Mouse (Mus musculus) liver, postnatal 0 days (tissue): Measurements from ENCODE around the gene Haus4. TPM values are rescaled to one million over a fixed set of nuclear protein-coding genes. Genes with fewer than 3 reads are reported as not detected.

Experiments
- ATAC-seq: fragments of 200-750 bp; cut with Nextera tagmentation; 2 replicates; pipeline ENCODE4 v1.8.0; 2017; ENCODE audit warnings: mild to moderate bottlenecking, moderate library complexity
- DNase-seq: peaks from one replicate; pipeline ENCODE4 v3.0.0-alpha.2; 2016
- H3K27ac ChIP-seq: fragments of 300-500 bp; sonication (generic); 2 replicates; pipeline ENCODE4 v1.5.1; 2014; ENCODE audit warnings: antibody characterized with exemption, moderate library complexity, mild to moderate bottlenecking, low read depth
- H3K27me3 ChIP-seq: fragments of 300-500 bp; sonication (generic); 2 replicates; pipeline ENCODE4 v1.6.1; 2014; ENCODE audit warnings: low read length, control low read depth, mixed read lengths; ENCODE audit not compliant: insufficient read depth
- H3K36me3 ChIP-seq: fragments of 300-500 bp; sonication (generic); replicated peaks from 2 replicates; pipeline ENCODE4 v1.6.1; 2014; ENCODE audit warnings: mild to moderate bottlenecking, control low read depth, low read length, moderate library complexity, mixed read lengths; ENCODE audit not compliant: insufficient read depth
- H3K4me1 ChIP-seq: fragments of 300-500 bp; sonication (generic); 2 replicates; pipeline ENCODE4 v1.6.1; 2014; ENCODE audit warnings: antibody characterized with exemption, mild to moderate bottlenecking, control low read depth; ENCODE audit not compliant: insufficient read depth
- H3K4me2 ChIP-seq: fragments of 300-500 bp; sonication (generic); 2 replicates; pipeline ENCODE4 v1.6.1; 2014; ENCODE audit warnings: low read depth, mild to moderate bottlenecking, low read length, moderate library complexity, mixed read lengths
- H3K4me3 ChIP-seq: fragments of 300-500 bp; sonication (generic); 2 replicates; pipeline ENCODE4 v1.5.1; 2014; ENCODE audit warnings: low read depth, low read length
- H3K9ac ChIP-seq: fragments of 300-500 bp; sonication (generic); replicated peaks from 2 replicates; pipeline ENCODE4 v1.6.1; 2014; ENCODE audit warnings: mild to moderate bottlenecking, moderate library complexity
- H3K9me3 ChIP-seq: fragments of 300-500 bp; sonication (generic); 2 replicates; pipeline ENCODE4 v1.6.1; 2016; ENCODE audit warnings: mild to moderate bottlenecking, control low read depth, low read length, mixed read lengths
- CTCF ChIP-seq: sonication (generic); IDR thresholded peaks from 2 replicates; pipeline ENCODE4 v1.5.1; 2016; ENCODE audit warnings: antibody characterized with exemption, low read depth
- EP300 ChIP-seq: IDR thresholded peaks from 2 replicates; pipeline ENCODE4 v1.6.1; 2016; ENCODE audit warnings: antibody characterized with exemption, low read depth, mild to moderate bottlenecking
- WGBS: fragments of 180-500 bp; shearing (Covaris S2); extraction: QIAGEN DNeasy Blood & Tissue Kit; methylation state at CpG from one replicate; pipeline ENCODE4 v1.1.7; 2014; ENCODE audit not compliant: insufficient replicate concordance; 5-methylcytosine and 5-hydroxymethylcytosine counted together
- polyA plus RNA-seq: library from polyadenylated mRNA; unstranded; fragments of >200 nt; fragmentation: Nextera tagmentation; extraction: Ambion mirVana; gene quantifications from 2 replicates; pipeline ENCODE4 v1.2.1, GENCODE M21; 2015

The Haus4 gene
- 33.2 and 35.1 TPM in 2 replicates for polyA plus RNA-seq

DNA sequence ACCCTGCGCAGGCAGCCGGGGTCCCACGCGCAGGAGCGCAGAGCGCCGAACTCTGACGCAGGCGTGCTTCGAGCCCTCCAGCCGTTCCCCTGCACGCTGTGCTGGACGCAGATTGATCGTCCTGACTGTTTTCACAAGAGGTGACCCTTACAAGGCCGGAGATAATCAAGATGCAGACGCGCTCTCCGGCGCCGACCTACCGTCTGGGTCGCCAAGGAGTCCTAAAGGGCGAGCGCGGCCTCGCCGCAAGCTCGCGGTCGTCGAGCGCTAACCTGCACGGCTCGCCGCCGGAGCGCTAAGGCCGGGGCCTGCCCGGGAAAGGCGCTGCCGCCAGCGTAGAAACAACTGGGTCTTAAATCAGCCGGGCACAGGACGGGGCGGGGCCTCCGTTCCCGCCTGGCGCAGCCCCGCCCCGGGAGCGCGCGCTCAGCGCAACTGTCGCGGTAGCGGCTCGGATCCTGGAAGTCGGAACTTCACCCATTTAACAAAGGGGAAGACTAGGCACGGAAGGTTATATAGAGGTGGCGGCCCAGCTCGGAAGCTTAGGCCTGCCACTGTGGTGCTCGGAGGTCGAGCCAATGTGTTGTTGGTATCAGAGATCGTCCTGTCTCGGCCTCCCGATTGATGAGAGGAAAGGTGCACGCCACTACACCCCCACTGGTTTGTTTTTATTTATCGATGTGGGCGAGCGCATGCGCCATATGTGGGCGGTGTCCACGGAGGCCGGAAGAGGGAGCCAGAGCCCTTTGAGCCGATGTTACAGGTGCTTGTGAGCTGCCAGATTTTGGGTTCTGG is at the start of gene Haus4:
Gene Haus4 (minus strand): TSS at position 642 of the 795 bp plus-strand sequence.
- Histone ChIP-seq H3K27ac (peak within 1 kb of the TSS; percentile 96), H3K9ac (peak within 1 kb of the TSS; percentile 79), H3K36me3 (peaks cover 12% of the 10 kb centered on the region; the same call in 1 of the 2 replicates), H3K4me2 (peak within 1 kb of the TSS; percentile 91), H3K4me1 (peaks cover 11% of the 10 kb centered on the region), H3K27me3 (no peaks in the 10 kb centered on the region), H3K9me3 (no peaks in the 10 kb centered on the region), H3K4me3 (peak within 1 kb of the TSS; percentile 68)
- under 1% methylated on average over 76 of the region's 76 CpGs for WGBS
- ATAC-seq = peak; percentile 98
- DNase-seq = peak; percentile 93
- TF ChIP-seq CTCF = peak; percentile 91
- peak; percentile 49; the same call in 1 of the 2 replicates for TF ChIP-seq EP300

DNA sequence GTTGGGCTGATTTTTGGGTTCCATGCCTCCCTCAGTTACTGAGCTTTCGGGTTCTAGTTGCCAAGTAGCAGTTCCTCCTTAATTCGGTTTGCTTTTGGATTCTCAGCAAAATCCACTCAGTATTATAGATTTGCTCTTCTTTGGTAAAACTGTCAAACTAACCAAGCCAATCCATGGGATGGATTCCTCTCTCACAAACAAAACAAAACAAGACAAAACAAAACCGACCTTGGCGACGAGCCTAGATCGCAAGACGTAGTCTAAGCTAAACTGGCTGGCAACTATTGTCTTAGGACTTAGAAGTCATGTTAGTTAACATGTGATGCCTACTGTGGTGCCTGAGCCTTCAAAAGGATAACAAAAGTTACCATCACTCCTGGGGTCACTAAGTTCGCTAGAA is 49.3 kb upstream of the Haus4 start:
- TF ChIP-seq CTCF (no peak), EP300 (no peak)
- peak overlapping the region; percentile 84 for H3K27ac ChIP-seq
- no peak overlapping the region for H3K9ac ChIP-seq
- H3K27me3 ChIP-seq = no peaks in the 10 kb centered on the region
- H3K9me3 ChIP-seq = no peaks in the 10 kb centered on the region
- H3K4me3 ChIP-seq = peak overlapping the region; percentile 62
- H3K36me3 ChIP-seq = no peaks in the 10 kb centered on the region
- no peak for ATAC-seq
- WGBS = 83% methylated on average over 8 of the region's 8 CpGs
- H3K4me1 ChIP-seq = peaks cover 31% of the 10 kb centered on the region
- no peak for DNase-seq
- peak overlapping the region; percentile 59 for H3K4me2 ChIP-seq

DNA sequence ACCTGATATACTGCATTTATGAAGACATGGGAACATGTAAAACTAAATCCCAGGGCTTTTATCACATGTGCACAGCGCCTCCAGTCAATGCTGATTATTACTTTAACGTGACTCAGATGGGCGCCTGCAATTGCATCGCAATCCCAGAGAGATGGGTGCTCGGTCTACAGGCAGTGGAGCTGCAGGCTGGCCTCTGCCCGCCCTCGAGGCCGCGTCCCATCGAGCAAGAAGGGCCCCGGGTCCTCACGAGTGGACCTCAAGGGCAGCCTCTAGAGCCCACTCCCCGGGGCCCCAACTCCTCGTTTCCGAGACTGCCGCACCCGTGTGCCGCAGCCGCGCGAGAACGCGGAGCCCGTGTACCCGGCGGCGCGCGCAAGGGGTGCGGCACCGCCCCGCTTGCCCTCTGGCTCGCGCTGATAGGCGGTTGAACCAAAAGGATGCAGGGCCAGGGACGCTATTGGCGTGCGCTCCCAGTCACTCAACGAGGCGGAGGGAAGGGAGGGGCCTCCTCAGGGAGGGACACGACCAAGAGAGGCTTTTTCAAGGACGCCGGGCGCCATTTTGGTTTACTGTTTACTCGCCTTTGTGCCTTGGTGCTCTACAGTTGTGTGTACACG is 48.7 kb upstream of the Haus4 start:
- peak; percentile 96 for DNase-seq
- Histone ChIP-seq H3K27ac (peak overlapping the region; percentile 84), H3K4me3 (peak overlapping the region; percentile 62), H3K4me2 (peak overlapping the region; percentile 59), H3K27me3 (no peaks in the 10 kb centered on the region), H3K9me3 (no peaks in the 10 kb centered on the region), H3K36me3 (no peaks in the 10 kb centered on the region), H3K4me1 (peaks cover 31% of the 10 kb centered on the region), H3K9ac (peak overlapping the region; percentile 66)
- peak; percentile 99 for ATAC-seq
- 1% methylated on average over 45 of the region's 46 CpGs for WGBS
- TF ChIP-seq CTCF (peak; percentile 22; the same call in 1 of the 2 replicates), EP300 (peak; percentile 35; the same call in 1 of the 2 replicates)

DNA sequence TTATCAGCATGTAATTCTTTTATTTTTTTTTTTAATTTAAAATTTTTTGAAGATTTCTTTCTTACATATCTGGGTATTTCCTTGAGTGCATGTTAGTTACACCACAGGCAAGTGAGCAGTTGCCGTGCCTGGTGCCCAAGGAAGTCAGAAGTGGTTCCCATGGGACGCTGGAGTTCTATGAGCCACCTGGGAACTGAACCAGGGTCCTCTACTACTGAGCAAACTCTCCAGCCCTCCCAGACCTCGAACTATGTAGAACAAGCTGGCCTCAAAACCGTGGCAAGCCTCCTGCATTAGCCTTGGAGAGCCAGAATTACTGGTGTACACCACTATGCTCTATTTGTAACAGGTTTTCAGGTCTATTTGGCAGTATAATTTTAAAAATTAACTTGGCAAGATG is 48.2 kb upstream of the Haus4 start:
- H3K4me1 ChIP-seq = peaks cover 31% of the 10 kb centered on the region
- H3K9ac ChIP-seq = peak overlapping the region; percentile 66
- ATAC-seq (peak; percentile 1; the same call in 1 of the 2 replicates), DNase-seq (no peak)
- 42% methylated on average over 4 of the region's 4 CpGs for WGBS
- no peaks in the 10 kb centered on the region for H3K27me3 ChIP-seq
- no peaks in the 10 kb centered on the region for H3K9me3 ChIP-seq
- H3K4me3 ChIP-seq = peak overlapping the region; percentile 62
- H3K4me2 ChIP-seq = peak overlapping the region; percentile 59
- TF ChIP-seq EP300 = no peak
- no peak for TF ChIP-seq CTCF
- peak overlapping the region; percentile 84 for H3K27ac ChIP-seq
- no peaks in the 10 kb centered on the region for H3K36me3 ChIP-seq

DNA sequence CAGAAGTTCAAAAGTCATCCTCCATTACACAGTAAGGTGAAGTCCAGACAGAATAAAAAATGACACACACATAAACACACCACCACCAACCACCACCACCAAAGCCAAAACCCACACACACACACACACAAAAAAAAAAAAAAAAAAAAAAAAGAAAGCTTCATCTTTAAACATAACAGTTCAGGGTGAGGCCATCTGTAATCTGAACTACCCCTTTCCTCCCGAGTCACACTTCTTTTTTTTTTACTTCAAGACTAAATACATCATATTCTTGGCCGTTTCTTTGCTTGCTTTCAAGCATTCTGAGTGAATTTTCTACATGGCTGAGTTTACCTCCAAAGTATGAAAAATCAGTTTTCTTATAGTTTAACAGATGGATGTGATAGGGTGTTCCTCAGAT is 47.2 kb upstream of the Haus4 start:
- no peak overlapping the region for H3K27ac ChIP-seq
- H3K36me3 ChIP-seq = no peaks in the 10 kb centered on the region
- WGBS = 54% methylated on average over 2 of the region's 2 CpGs
- TF ChIP-seq CTCF (no peak), EP300 (no peak)
- DNase-seq (no peak), ATAC-seq (no peak)
- no peak overlapping the region for H3K4me3 ChIP-seq
- H3K9me3 ChIP-seq = no peaks in the 10 kb centered on the region
- H3K27me3 ChIP-seq = no peaks in the 10 kb centered on the region
- peaks cover 31% of the 10 kb centered on the region for H3K4me1 ChIP-seq
- H3K9ac ChIP-seq = no peak overlapping the region
- H3K4me2 ChIP-seq = no peak overlapping the region

DNA sequence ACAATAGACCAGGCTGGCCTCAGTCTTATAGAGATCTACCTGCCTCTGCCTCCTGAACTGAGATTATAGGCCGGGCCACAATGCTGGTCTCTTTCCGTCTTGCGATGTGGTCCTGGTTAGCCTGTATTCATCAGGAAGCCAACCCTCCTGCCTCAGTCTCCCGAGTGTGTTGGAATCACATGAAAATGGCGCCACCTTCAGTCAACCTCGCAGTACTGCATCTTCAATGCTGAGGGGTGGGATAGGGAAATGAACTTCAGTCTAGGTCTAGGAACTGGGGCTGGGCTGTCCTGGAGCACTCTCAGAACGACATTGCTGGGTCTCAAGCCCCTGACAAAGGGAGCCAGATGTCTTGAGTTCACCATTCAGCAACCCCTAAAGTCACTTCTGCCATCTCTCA is 42.7 kb upstream of the Haus4 start:
- H3K9ac ChIP-seq = no peak overlapping the region
- H3K36me3 ChIP-seq = peaks cover 4% of the 10 kb centered on the region; the same call in 1 of the 2 replicates
- peaks cover 1% of the 10 kb centered on the region for H3K4me1 ChIP-seq
- no peaks in the 10 kb centered on the region for H3K9me3 ChIP-seq
- TF ChIP-seq EP300 = no peak
- TF ChIP-seq CTCF = peak; percentile 79
- H3K4me3 ChIP-seq = no peak overlapping the region
- no peak overlapping the region for H3K4me2 ChIP-seq
- H3K27ac ChIP-seq = no peak overlapping the region
- DNase-seq (peak; percentile 37), ATAC-seq (no peak)
- WGBS = 67% methylated on average over 7 of the region's 7 CpGs
- H3K27me3 ChIP-seq = no peaks in the 10 kb centered on the region
